Comparison of ENCODE assay signal across 17 mouse cellular contexts in genomic region chr1:193090894-193091293, GRCm38 (mm10). TPM values are rescaled to one million over a fixed set of nuclear protein-coding genes. Genes with fewer than 3 reads are reported as not detected.
DNase-seq lines count a peak whose midpoint lies in the region; ATAC-seq and TF ChIP-seq lines count a peak whose summit lies in the region.
"Had no signal": no experiment of that assay in that cellular context is flagged by ENCODE, and none has a peak within 500 bp of the region (broad histone marks: within the 10 kb centered on the region; RNA-seq: fewer than 3 reads in every experiment).

No protein-coding gene starts in this region.

- H3K4me3 ChIP-seq in forebrain, embryonic 16.5 days (replicated peaks; ENCODE audit: low read length): no peak overlapping the region
- H3K4me3 ChIP-seq in forebrain, embryonic 14.5 days (ENCODE audit: low read depth, low read length): no peak overlapping the region
- H3K4me3 ChIP-seq in layer of hippocampus, adult 2 months: no peak overlapping the region
- H3K4me3 ChIP-seq in brown adipose tissue, adult 24 weeks (ENCODE audit: insufficient read depth, low read depth, low read length): no peak overlapping the region
- no peak overlapping the region for H3K4me3 ChIP-seq in hindbrain, postnatal 0 days (ENCODE audit: low read length)
- H3K4me3 ChIP-seq: embryonic facial prominence, embryonic 15.5 days; heart, embryonic 15.5 days; lung, embryonic 15.5 days had no signal

- no peak for TF ChIP-seq CTCF in layer of hippocampus, adult 2 months (conservative IDR thresholded peaks at IDR 0.05)
- no peak for TF ChIP-seq CTCF in hindbrain, postnatal 0 days (IDR thresholded peaks at IDR 0.05; ENCODE audit: low read depth)

- H3K36me3 ChIP-seq in forebrain, embryonic 16.5 days (ENCODE audit: control insufficient read depth, insufficient read depth): no peaks in the 10 kb centered on the region
- H3K36me3 ChIP-seq in forebrain, embryonic 14.5 days (ENCODE audit: control insufficient read depth, insufficient read depth, low read length): no peaks in the 10 kb centered on the region
- H3K36me3 ChIP-seq in hindbrain, postnatal 0 days (ENCODE audit: insufficient read depth, low read length): no peaks in the 10 kb centered on the region
- H3K36me3 ChIP-seq: embryonic facial prominence, embryonic 15.5 days; heart, embryonic 15.5 days; lung, embryonic 15.5 days had no signal

- 80% methylated on average over 11 of the region's 11 CpGs for WGBS in forebrain, embryonic 16.5 days
- WGBS in forebrain, embryonic 14.5 days: 84% methylated on average over 11 of the region's 11 CpGs
- 79% methylated on average over 11 of the region's 11 CpGs for WGBS in hindbrain, postnatal 0 days

- DNase-seq in forebrain, embryonic 14.5 days (ENCODE audit: low spot score): no peak
- no peak for DNase-seq in layer of hippocampus, adult 2 months (ENCODE audit: low spot score in 2 of 2)
- no peak for DNase-seq in layer of hippocampus, adult 11-12 months (ENCODE audit: low spot score)
- DNase-seq in hindbrain, postnatal 0 days (ENCODE audit: low spot score): no peak
- DNase-seq in layer of hippocampus, postnatal 14 days (ENCODE audit: low spot score in 2 of 2): no peak
- no peak for DNase-seq in urinary bladder, postnatal 10 days (ENCODE audit: low spot score)
- DNase-seq: cerebellum, adult 11 months; kidney, postnatal 36 days; thymus, postnatal 14 days had no signal

- H3K9me3 ChIP-seq in forebrain, embryonic 16.5 days (ENCODE audit: control insufficient read depth, low read length): no peaks in the 10 kb centered on the region
- no peaks in the 10 kb centered on the region for H3K9me3 ChIP-seq in forebrain, embryonic 14.5 days (replicated peaks; ENCODE audit: control insufficient read depth, low read length)
- no peaks in the 10 kb centered on the region for H3K9me3 ChIP-seq in hindbrain, postnatal 0 days (ENCODE audit: low read length)
- H3K9me3 ChIP-seq: embryonic facial prominence, embryonic 15.5 days; heart, embryonic 15.5 days; lung, embryonic 15.5 days had no signal

- no peak for ATAC-seq in forebrain, embryonic 16.5 days
- ATAC-seq in forebrain, embryonic 14.5 days: no peak
- ATAC-seq in hindbrain, postnatal 0 days: no peak
- ATAC-seq: intestine, embryonic 16.5 days had no signal

- H3K4me1 ChIP-seq in forebrain, embryonic 16.5 days (replicated peaks; ENCODE audit: control insufficient read depth, insufficient read depth, low read length): peaks cover 17% of the 10 kb centered on the region
- peaks cover 13% of the 10 kb centered on the region for H3K4me1 ChIP-seq in forebrain, embryonic 14.5 days (ENCODE audit: control insufficient read depth, insufficient read depth, low read length)
- H3K4me1 ChIP-seq in brown adipose tissue, adult 24 weeks (ENCODE audit: control insufficient read depth, insufficient read depth, insufficient read length, low read length): peaks cover 15% of the 10 kb centered on the region
- peaks cover 13% of the 10 kb centered on the region for H3K4me1 ChIP-seq in hindbrain, postnatal 0 days (ENCODE audit: insufficient read depth, low read length)
- H3K4me1 ChIP-seq: heart, embryonic 15.5 days had no signal

- H3K27ac ChIP-seq in forebrain, embryonic 16.5 days (ENCODE audit: low read length): no peak overlapping the region
- no peak overlapping the region; the same call in 1 of the 2 replicates for H3K27ac ChIP-seq in forebrain, embryonic 14.5 days (ENCODE audit: low read depth, low read length)
- peak overlapping the region; percentile 49 for H3K27ac ChIP-seq in layer of hippocampus, adult 2 months
- peak overlapping the region; percentile 46 for H3K27ac ChIP-seq in brown adipose tissue, adult 24 weeks (replicated peaks; ENCODE audit: low read depth, low read length)
- H3K27ac ChIP-seq in hindbrain, postnatal 0 days: peak overlapping the region; percentile 71; the same call in 1 of the 2 replicates
- H3K27ac ChIP-seq: embryonic facial prominence, embryonic 15.5 days; heart, embryonic 15.5 days; liver, embryonic 14.5 days; lung, embryonic 15.5 days had no signal

- H3K9ac ChIP-seq in forebrain, embryonic 16.5 days (replicated peaks; ENCODE audit: low read depth, low read length): no peak overlapping the region
- no peak overlapping the region for H3K9ac ChIP-seq in forebrain, embryonic 14.5 days (ENCODE audit: low read length)
- H3K9ac ChIP-seq in hindbrain, postnatal 0 days (replicated peaks; ENCODE audit: low read length): no peak overlapping the region
- H3K9ac ChIP-seq: embryonic facial prominence, embryonic 15.5 days; heart, embryonic 15.5 days; liver, embryonic 14.5 days; lung, embryonic 15.5 days had no signal

- H3K4me2 ChIP-seq in forebrain, embryonic 16.5 days (ENCODE audit: low read length): 0 out of 2 replicates have a peak overlapping the region, but pooled peaks have one; percentile 8
- no peak overlapping the region for H3K4me2 ChIP-seq in forebrain, embryonic 14.5 days (ENCODE audit: low read length)
- H3K4me2 ChIP-seq in hindbrain, postnatal 0 days (ENCODE audit: low read depth, low read length): no peak overlapping the region
- H3K4me2 ChIP-seq: embryonic facial prominence, embryonic 15.5 days; heart, embryonic 15.5 days; lung, embryonic 15.5 days had no signal

- no peaks in the 10 kb centered on the region for H3K27me3 ChIP-seq in forebrain, embryonic 16.5 days (replicated peaks; ENCODE audit: control insufficient read depth, insufficient read depth, low read length)
- H3K27me3 ChIP-seq in forebrain, embryonic 14.5 days (replicated peaks; ENCODE audit: control insufficient read depth, insufficient read depth, low read length): no peaks in the 10 kb centered on the region
- no peaks in the 10 kb centered on the region for H3K27me3 ChIP-seq in hindbrain, postnatal 0 days (ENCODE audit: insufficient read depth, low read length)
- H3K27me3 ChIP-seq: CH12.LX; embryonic facial prominence, embryonic 15.5 days; heart, embryonic 15.5 days had no signal

RNA-seq across cellular contexts. Expression of gene Diexf, which starts 39.2 kb away (rescaled TPM):
- polyA plus RNA-seq in forebrain, embryonic 16.5 days (2015; fragmentation: Nextera tagmentation; extraction: Ambion mirVana): 11.3 and 13.9 TPM in 2 replicates
- 9.6 and 10.6 TPM in 2 replicates for polyA plus RNA-seq in forebrain, embryonic 14.5 days (2014; fragmentation: Nextera tagmentation; extraction: Ambion mirVana)
- 10 to 100 TPM; 22.9 to 24.8 TPM for total RNA-seq in layer of hippocampus, adult 2 months (2021)
- polyA plus RNA-seq in brown adipose tissue, adult 24 weeks (2012; ENCODE audit: insufficient read depth, insufficient read length, missing spikeins): 7.8 and 10.9 TPM in 2 replicates
- 8.6 and 9.8 TPM in 2 replicates for total RNA-seq in hindbrain, postnatal 0 days (2014; rRNA removed)
- polyA plus RNA-seq in hindbrain, postnatal 0 days (2015; fragmentation: Nextera tagmentation; extraction: Ambion mirVana): 3.5 and 4.9 TPM in 2 replicates
- 10 to 100 TPM; 17.4 to 24.1 TPM for total RNA-seq in layer of hippocampus, postnatal 14 days (2021)

RNA-seq across cellular contexts. Expression of gene Syt14, which starts 55.3 kb away (rescaled TPM):
- polyA plus RNA-seq in forebrain, embryonic 16.5 days (2015; fragmentation: Nextera tagmentation; extraction: Ambion mirVana): 9.0 and 10.3 TPM in 2 replicates
- 6.9 and 10.0 TPM in 2 replicates for polyA plus RNA-seq in forebrain, embryonic 14.5 days (2014; fragmentation: Nextera tagmentation; extraction: Ambion mirVana)
- total RNA-seq in layer of hippocampus, adult 2 months (2021): 10 to 100 TPM; 26.6 to 31.1 TPM
- polyA plus RNA-seq in brown adipose tissue, adult 24 weeks (2012; ENCODE audit: insufficient read depth, insufficient read length, missing spikeins): 0.87 and 1.0 TPM in 2 replicates
- 9.9 and 10.8 TPM in 2 replicates for total RNA-seq in hindbrain, postnatal 0 days (2014; rRNA removed)
- polyA plus RNA-seq in hindbrain, postnatal 0 days (2015; fragmentation: Nextera tagmentation; extraction: Ambion mirVana): 4.1 and 4.6 TPM in 2 replicates
- 10 to 100 TPM; 20.5 to 22.4 TPM for total RNA-seq in layer of hippocampus, postnatal 14 days (2021)
- total RNA-seq: CH12.LX had no signal

Comparison
In these comparisons a context has a peak if more than half of its experiments do, and no peak if none do; other contexts are left out.
1. H3K27ac ChIP-seq: peak in layer of hippocampus, adult 2 months (single experiment), brown adipose tissue, adult 24 weeks (single experiment) and hindbrain, postnatal 0 days (single experiment); none in forebrain, embryonic 16.5 days (single experiment) and forebrain, embryonic 14.5 days (single experiment).